Mouse (Mus musculus) embryonic facial prominence, embryonic 13.5 days (tissue): ENCODE results near the gene Kcns1. TPM values are rescaled to one million over a fixed set of nuclear protein-coding genes. Genes with fewer than 3 reads are reported as not detected.
"Not testable (repeated sequence)": the region's sequence is repeated elsewhere in the genome, so short reads cannot be mapped to it uniquely, and the experiment has no call there.

ENCODE experiments used
- ATAC-seq: fragments of 200-750 bp; cut with Nextera tagmentation; 2 replicates; pipeline ENCODE4 v1.8.0; 2017; ENCODE audit warnings: low read depth; ENCODE audit not compliant: insufficient number of reproducible peaks, insufficient read depth, low FRiP score, low TSS enrichment
- H3K27ac ChIP-seq: fragments of 300-500 bp; sonication (generic); 2 replicates; pipeline ENCODE4 v1.5.1; 2015; ENCODE audit warnings: moderate library complexity, mild to moderate bottlenecking, inconsistent platforms
- H3K27me3 ChIP-seq: fragments of 300-500 bp; sonication (generic); 2 replicates; pipeline ENCODE4 v1.6.1; 2015; ENCODE audit warnings: mild to moderate bottlenecking, inconsistent platforms
- H3K36me3 ChIP-seq: fragments of 300-500 bp; sonication (generic); 2 replicates; pipeline ENCODE4 v1.6.1; 2015; ENCODE audit warnings: mild to moderate bottlenecking, inconsistent platforms
- H3K4me1 ChIP-seq: fragments of 300-500 bp; sonication (generic); 2 replicates; pipeline ENCODE4 v1.6.1; 2015; ENCODE audit warnings: inconsistent platforms
- H3K4me2 ChIP-seq: fragments of 300-500 bp; sonication (generic); 2 replicates; pipeline ENCODE4 v1.6.1; 2015; ENCODE audit warnings: moderate library complexity, mild to moderate bottlenecking, inconsistent platforms
- H3K4me3 ChIP-seq: fragments of 300-500 bp; sonication (generic); 2 replicates; pipeline ENCODE4 v1.5.1; 2015; ENCODE audit warnings: mild to moderate bottlenecking, inconsistent platforms
- H3K9ac ChIP-seq: fragments of 300-500 bp; sonication (generic); 2 replicates; pipeline ENCODE4 v1.6.1; 2015; ENCODE audit warnings: mild to moderate bottlenecking, inconsistent platforms
- H3K9me3 ChIP-seq: fragments of 300-500 bp; sonication (generic); 2 replicates; pipeline ENCODE4 v1.6.1; 2016; ENCODE audit warnings: inconsistent platforms
- WGBS: fragments of 180-500 bp; shearing (Covaris S2); methylation state at CpG from one replicate; pipeline ENCODE4 v1.1.7; 2015; ENCODE audit warnings: mixed read lengths; 5-methylcytosine and 5-hydroxymethylcytosine counted together
- polyA plus RNA-seq: library from polyadenylated mRNA; unstranded; fragments of >200 nt; fragmentation: Nextera tagmentation; extraction: Ambion mirVana; gene quantifications from 2 replicates; pipeline ENCODE4 v1.2.1, GENCODE M21; 2015

Gene Kcns1
- polyA plus RNA-seq, result 0.80 and 1.2 TPM in 2 replicates

- H3K4me1 ChIP-seq, result peaks cover 29% of the 10 kb centered on the region
- H3K4me3 ChIP-seq, result peak within 1 kb of the TSS; percentile 38
- H3K4me2 ChIP-seq, result peak within 1 kb of the TSS; percentile 64
- no peak within 1 kb of the TSS for H3K27ac ChIP-seq
- no peaks in the 10 kb centered on the region for H3K9me3 ChIP-seq
- under 1% methylated on average over 27 of the region's 29 CpGs for WGBS
- ATAC-seq, result no peak
- no peaks in the 10 kb centered on the region for H3K36me3 ChIP-seq
- H3K27me3 ChIP-seq, result peaks cover 79% of the 10 kb centered on the region
- peak within 1 kb of the TSS; percentile 57 for H3K9ac ChIP-seq
These were observed at the start of gene Kcns1 for GRCm38 (mm10) chr2:164170902-164171301. TSS of gene Kcns1 (minus strand) at chr2:164171113.

DNA sequence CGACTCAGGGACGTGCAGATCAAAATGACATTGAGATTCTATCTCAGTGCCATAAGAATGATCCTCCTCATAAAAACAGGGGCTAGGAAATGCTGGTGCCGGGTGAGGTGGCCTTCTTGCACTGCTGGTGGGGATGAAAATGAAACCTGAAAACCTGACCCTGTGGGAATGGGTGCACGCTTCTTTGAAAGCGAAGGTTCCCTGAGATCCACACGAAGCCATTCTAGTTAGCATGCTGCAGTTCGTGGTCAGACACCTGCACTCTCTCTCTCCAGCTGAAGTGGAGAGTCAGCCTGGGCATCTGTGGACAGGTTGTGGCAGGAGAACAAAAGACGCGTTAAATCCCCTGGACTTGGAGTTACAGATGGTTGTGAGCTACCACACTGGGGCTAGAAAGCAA, 48.4 kb upstream of the Kcns1 start:
- Histone ChIP-seq H3K4me2 (no peak overlapping the region), H3K4me1 (no peaks in the 10 kb centered on the region), H3K27ac (no peak overlapping the region), H3K4me3 (no peak overlapping the region), H3K9ac (no peak overlapping the region), H3K9me3 (no peaks in the 10 kb centered on the region), H3K27me3 (no peaks in the 10 kb centered on the region), H3K36me3 (no peaks in the 10 kb centered on the region)
- WGBS, result 89% methylated on average over 9 of the region's 9 CpGs
- ATAC-seq, result no peak

GRCm38 (mm10) chr2:164212711-164213110, 41.8 kb upstream of the Kcns1 start:
- peaks cover 2% of the 10 kb centered on the region; the same call in 1 of the 2 replicates for H3K9me3 ChIP-seq
- H3K4me1 ChIP-seq, result no peaks in the 10 kb centered on the region
- H3K4me2 ChIP-seq, result no peak overlapping the region
- no peak overlapping the region for H3K27ac ChIP-seq
- H3K4me3 ChIP-seq, result no peak overlapping the region
- no peak for ATAC-seq
- no peaks in the 10 kb centered on the region for H3K36me3 ChIP-seq
- H3K9ac ChIP-seq, result no peak overlapping the region
- 89% methylated on average over 5 of the region's 5 CpGs for WGBS
- no peaks in the 10 kb centered on the region for H3K27me3 ChIP-seq

DNA sequence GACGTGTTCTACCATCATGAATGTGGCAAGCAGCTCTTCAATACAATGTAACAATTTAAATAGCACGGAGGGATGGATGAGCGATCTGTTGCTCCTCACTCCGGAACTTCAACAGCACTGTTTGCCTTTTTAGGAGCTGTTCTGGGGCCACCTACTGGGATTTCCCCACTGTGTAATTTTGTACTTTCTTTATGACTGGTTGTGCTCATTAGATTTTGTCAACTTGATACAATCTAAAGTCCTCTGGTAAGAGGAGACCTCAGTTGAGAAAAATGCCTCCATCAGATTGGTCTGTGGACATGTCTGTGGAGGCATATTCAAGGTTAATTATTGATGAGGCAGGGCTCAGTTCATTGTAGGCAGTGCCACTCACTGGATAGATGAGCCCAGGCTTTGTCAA, 40.0 kb upstream of the Kcns1 start:
- Histone ChIP-seq H3K27ac (no peak overlapping the region), H3K9ac (no peak overlapping the region), H3K36me3 (no peaks in the 10 kb centered on the region), H3K27me3 (no peaks in the 10 kb centered on the region), H3K9me3 (peaks cover 2% of the 10 kb centered on the region; the same call in 1 of the 2 replicates), H3K4me3 (no peak overlapping the region), H3K4me1 (no peaks in the 10 kb centered on the region), H3K4me2 (no peak overlapping the region)
- ATAC-seq, result no peak
- 86% methylated on average over 4 of the region's 4 CpGs for WGBS

DNA sequence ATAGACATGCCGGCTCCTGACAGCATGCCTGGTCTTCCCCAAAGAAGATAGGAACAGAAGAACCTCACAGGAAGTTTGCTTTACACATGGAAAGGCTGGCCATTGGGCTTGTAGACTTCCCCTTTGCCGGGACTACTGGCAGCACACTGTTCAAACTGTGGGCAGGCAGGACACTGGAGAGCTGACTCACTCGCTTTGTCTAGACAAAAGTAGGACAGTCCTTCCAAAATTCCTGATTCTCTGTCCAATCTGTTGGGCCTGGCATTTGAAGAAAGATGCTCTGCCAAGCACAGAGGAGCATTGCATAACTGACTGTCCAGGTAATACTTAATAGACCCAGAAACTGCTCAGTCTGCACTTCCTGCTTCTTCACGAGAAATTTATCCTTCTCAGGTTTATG, 35.8 kb upstream of the Kcns1 start:
- no peak overlapping the region for H3K4me2 ChIP-seq
- WGBS, result 78% methylated on average over 4 of the region's 4 CpGs
- H3K9ac ChIP-seq, result no peak overlapping the region
- no peak for ATAC-seq
- H3K27me3 ChIP-seq, result no peaks in the 10 kb centered on the region
- no peaks in the 10 kb centered on the region for H3K4me1 ChIP-seq
- no peak overlapping the region for H3K4me3 ChIP-seq
- no peaks in the 10 kb centered on the region for H3K36me3 ChIP-seq
- H3K27ac ChIP-seq, result no peak overlapping the region
- H3K9me3 ChIP-seq, result peaks cover 2% of the 10 kb centered on the region; the same call in 1 of the 2 replicates

- not testable (repeated sequence) for H3K4me1 ChIP-seq, H3K9ac ChIP-seq, H3K9me3 ChIP-seq, H3K27ac ChIP-seq, H3K4me3 ChIP-seq, ATAC-seq, H3K27me3 ChIP-seq, H3K4me2 ChIP-seq, H3K36me3 ChIP-seq
- WGBS, result 90% methylated on average over 10 of the region's 10 CpGs
These were observed 35.1 kb upstream of the Kcns1 start for GRCm38 (mm10) chr2:164206011-164206410.

DNA sequence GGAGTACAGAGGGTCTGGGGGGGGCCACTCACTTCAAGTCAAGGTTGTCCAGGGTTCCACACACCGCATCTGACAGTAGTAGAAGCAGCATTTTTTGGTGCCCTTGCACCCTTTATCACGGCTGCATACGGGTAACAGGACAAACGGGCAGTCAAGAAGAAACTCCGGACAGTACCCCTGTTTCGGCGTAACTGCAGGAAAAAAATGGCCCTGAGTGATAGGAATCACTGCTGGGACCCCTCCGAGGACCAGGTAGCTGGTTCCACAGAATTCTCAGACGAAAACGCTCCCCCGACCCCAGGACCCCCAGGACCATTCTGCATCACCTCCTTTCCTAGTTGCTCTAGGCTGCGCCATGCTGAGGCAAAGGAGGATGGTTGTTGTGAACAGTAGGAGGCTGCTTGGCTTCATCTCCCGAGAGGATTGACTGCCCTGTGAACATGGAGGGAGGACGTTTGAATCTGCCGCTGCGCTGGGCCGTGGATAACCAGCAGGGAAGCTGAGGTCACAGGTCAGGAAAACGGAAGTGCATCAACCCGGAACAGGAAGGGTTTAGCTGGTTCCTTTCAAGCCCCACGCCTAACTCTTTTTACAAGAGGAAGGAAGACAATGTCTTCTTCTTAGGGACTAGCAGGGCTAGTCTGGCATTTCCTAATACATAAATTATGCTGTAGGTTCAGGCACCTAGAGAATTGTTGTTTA, 28.9 kb upstream of the Kcns1 start, which contains the start of gene Wfdc15a:
Wfdc15a (minus strand) TSS at position 505 of the 702 bp plus-strand sequence.
- Histone ChIP-seq H3K27me3 (no peaks in the 10 kb centered on the region), H3K9me3 (no peaks in the 10 kb centered on the region), H3K27ac (no peak within 1 kb of the TSS), H3K36me3 (no peaks in the 10 kb centered on the region), H3K4me3 (no peak within 1 kb of the TSS), H3K4me1 (no peaks in the 10 kb centered on the region), H3K9ac (no peak within 1 kb of the TSS), H3K4me2 (no peak within 1 kb of the TSS)
- WGBS, result 73% methylated on average over 20 of the region's 20 CpGs
- ATAC-seq, result no peak

DNA sequence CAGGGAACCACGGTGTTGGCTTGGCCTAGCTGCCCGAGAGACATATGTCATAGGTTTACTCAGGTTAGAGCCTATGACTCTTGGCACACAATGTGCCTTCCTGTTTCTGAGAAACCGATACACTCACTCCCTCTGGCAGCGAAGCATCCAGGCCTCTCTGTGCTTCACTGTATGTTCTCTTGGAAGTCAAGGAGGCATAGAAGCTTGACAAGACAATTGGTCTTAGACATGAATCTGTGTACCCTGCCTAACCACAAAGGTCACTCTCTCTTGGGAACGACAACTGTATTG, 25.7 kb upstream of the Kcns1 start:
- no peaks in the 10 kb centered on the region for H3K36me3 ChIP-seq
- no peaks in the 10 kb centered on the region for H3K4me1 ChIP-seq
- WGBS, result 78% methylated on average over 5 of the region's 5 CpGs
- H3K4me2 ChIP-seq, result no peak overlapping the region
- no peak for ATAC-seq
- no peak overlapping the region for H3K4me3 ChIP-seq
- H3K27ac ChIP-seq, result no peak overlapping the region
- no peaks in the 10 kb centered on the region for H3K27me3 ChIP-seq
- no peak overlapping the region for H3K9ac ChIP-seq
- H3K9me3 ChIP-seq, result no peaks in the 10 kb centered on the region

- Histone ChIP-seq H3K36me3 (no peaks in the 10 kb centered on the region), H3K9me3 (no peaks in the 10 kb centered on the region), H3K4me3 (no peak overlapping the region), H3K27me3 (no peaks in the 10 kb centered on the region), H3K4me2 (no peak overlapping the region), H3K27ac (no peak overlapping the region), H3K9ac (no peak overlapping the region), H3K4me1 (no peaks in the 10 kb centered on the region)
- 84% methylated on average over 5 of the region's 5 CpGs for WGBS
- ATAC-seq, result no peak
These were observed 25.2 kb upstream of the Kcns1 start for GRCm38 (mm10) chr2:164195971-164196699.

DNA sequence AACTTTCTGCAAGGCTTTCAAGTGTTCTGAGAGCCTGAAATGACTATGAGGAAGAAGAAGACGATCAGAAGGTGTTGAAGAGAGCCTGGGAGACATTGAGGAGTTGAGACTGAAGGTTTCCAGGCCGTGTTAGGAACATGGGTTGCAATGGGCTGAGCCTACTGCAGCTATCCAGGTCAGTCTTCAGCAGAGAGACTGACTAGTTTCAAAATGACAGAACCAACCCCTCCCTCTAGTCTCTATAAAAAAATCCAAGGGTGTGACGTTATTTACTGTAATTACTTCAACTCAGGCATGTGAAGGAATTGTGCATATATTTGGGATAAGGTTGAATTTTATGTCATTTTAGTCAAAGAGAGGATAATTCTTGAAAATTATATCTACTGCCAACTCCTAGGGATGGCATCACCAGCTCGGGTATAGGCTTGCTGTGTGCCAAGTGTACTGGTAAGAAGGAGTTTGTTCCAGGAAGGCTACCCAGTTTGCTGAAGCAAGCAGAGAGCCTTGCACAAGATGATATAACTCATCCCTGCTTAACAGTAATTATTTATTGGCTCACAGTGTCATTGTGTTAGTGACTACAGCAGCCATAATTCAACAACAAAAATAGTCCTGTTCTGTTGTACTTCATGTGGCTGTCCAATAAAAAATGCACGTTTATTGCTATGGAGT, 24.2 kb upstream of the Kcns1 start:
- no peaks in the 10 kb centered on the region for H3K36me3 ChIP-seq
- WGBS, result 85% methylated on average over 5 of the region's 5 CpGs
- H3K4me1 ChIP-seq, result no peaks in the 10 kb centered on the region
- no peak overlapping the region for H3K27ac ChIP-seq
- H3K4me3 ChIP-seq, result no peak overlapping the region
- ATAC-seq, result no peak
- H3K9ac ChIP-seq, result no peak overlapping the region
- H3K27me3 ChIP-seq, result no peaks in the 10 kb centered on the region
- H3K4me2 ChIP-seq, result no peak overlapping the region
- no peaks in the 10 kb centered on the region for H3K9me3 ChIP-seq

GRCm38 (mm10) chr2:164192279-164192678, 21.4 kb upstream of the Kcns1 start:
- Histone ChIP-seq H3K4me1 (no peaks in the 10 kb centered on the region), H3K27me3 (no peaks in the 10 kb centered on the region), H3K36me3 (no peaks in the 10 kb centered on the region), H3K27ac (no peak overlapping the region), H3K4me2 (no peak overlapping the region), H3K9me3 (no peaks in the 10 kb centered on the region), H3K4me3 (no peak overlapping the region), H3K9ac (no peak overlapping the region)
- ATAC-seq, result no peak

DNA sequence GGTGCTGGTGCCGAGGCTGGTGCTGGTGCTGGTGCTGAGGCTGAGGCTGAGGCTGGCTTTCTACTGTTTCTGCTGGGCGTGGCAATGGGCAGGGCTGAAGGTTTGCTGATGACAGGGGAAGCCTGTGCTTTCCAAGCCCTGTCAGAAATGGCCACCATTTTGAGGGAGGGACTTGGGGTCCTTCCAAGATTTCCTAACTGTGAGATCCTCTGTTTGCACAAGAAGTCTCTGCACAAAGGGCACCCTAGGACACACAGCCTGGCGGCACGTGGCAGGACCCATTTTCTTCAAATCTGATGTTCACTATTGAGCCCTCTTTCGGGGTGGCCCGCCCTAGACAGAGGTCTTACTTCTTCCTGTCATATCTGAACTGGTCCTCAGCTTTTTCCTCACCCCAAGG, 19.7 kb upstream of the Kcns1 start, which contains the start of gene Wfdc12:
Wfdc12 (minus strand) TSS at position 33 of the 400 bp plus-strand sequence.
- H3K9me3 ChIP-seq, result no peaks in the 10 kb centered on the region
- H3K36me3 ChIP-seq, result no peaks in the 10 kb centered on the region
- no peaks in the 10 kb centered on the region for H3K4me1 ChIP-seq
- H3K9ac ChIP-seq, result no peak within 1 kb of the TSS
- no peak for ATAC-seq
- H3K4me2 ChIP-seq, result no peak within 1 kb of the TSS
- no peaks in the 10 kb centered on the region for H3K27me3 ChIP-seq
- no peak within 1 kb of the TSS for H3K27ac ChIP-seq
- H3K4me3 ChIP-seq, result no peak within 1 kb of the TSS
- 91% methylated on average over 6 of the region's 6 CpGs for WGBS
